Mouse (Mus musculus): ENCODE measurements around the gene 1700016K19Rik. TPM values are rescaled to one million over a fixed set of nuclear protein-coding genes. Genes with fewer than 3 reads are reported as not detected.

1700016K19Rik gene
- polyA plus RNA-seq, 1 experiment from 2014 or later, result 0.12 TPM

- Histone ChIP-seq H3K4me1 (peaks cover 46% of the 10 kb centered on the region), H3K9me3 (replicated peaks) (no peaks in the 10 kb centered on the region), H3K27me3 (ENCODE audit: low read depth, poor library complexity, severe bottlenecking) (peaks cover 66% of the 10 kb centered on the region), H3K27ac (replicated peaks) (no peak overlapping the region), H3K36me3 (no peaks in the 10 kb centered on the region), H3K4me3 (no peak overlapping the region)
- WGBS, result 80% methylated on average over 6 of the region's 6 CpGs
- no peak for DNase-seq (ENCODE audit: low spot score)
Observed at GRCm38 (mm10) chr11:75968761-75969160, 31.0 kb upstream of the 1700016K19Rik start.

GRCm38 (mm10) chr11:75970629-75971028, 29.1 kb upstream of the 1700016K19Rik start:
- H3K9me3 ChIP-seq (replicated peaks), result no peaks in the 10 kb centered on the region
- WGBS, result 26% methylated on average over 3 of the region's 3 CpGs
- no peak overlapping the region for H3K4me3 ChIP-seq
- H3K27me3 ChIP-seq (ENCODE audit: low read depth, poor library complexity, severe bottlenecking), result peaks cover 53% of the 10 kb centered on the region
- DNase-seq (ENCODE audit: low spot score), result no peak
- H3K4me1 ChIP-seq, result peaks cover 28% of the 10 kb centered on the region
- H3K27ac ChIP-seq (replicated peaks), result no peak overlapping the region
- no peaks in the 10 kb centered on the region for H3K36me3 ChIP-seq

GRCm38 (mm10) chr11:75972188-75972587, 27.5 kb upstream of the 1700016K19Rik start:
- peaks cover 12% of the 10 kb centered on the region for H3K4me1 ChIP-seq
- WGBS, result 92% methylated on average over 3 of the region's 3 CpGs
- H3K4me3 ChIP-seq, result no peak overlapping the region
- no peak overlapping the region for H3K27ac ChIP-seq (replicated peaks)
- no peaks in the 10 kb centered on the region for H3K36me3 ChIP-seq
- no peaks in the 10 kb centered on the region for H3K9me3 ChIP-seq (replicated peaks)
- DNase-seq (ENCODE audit: low spot score), result no peak
- peaks cover 38% of the 10 kb centered on the region for H3K27me3 ChIP-seq (ENCODE audit: low read depth, poor library complexity, severe bottlenecking)

GRCm38 (mm10) chr11:75972916-75973567, 26.7 kb upstream of the 1700016K19Rik start:
- H3K4me3 ChIP-seq, result no peak overlapping the region
- H3K27me3 ChIP-seq (ENCODE audit: low read depth, poor library complexity, severe bottlenecking), result peaks cover 30% of the 10 kb centered on the region
- H3K27ac ChIP-seq (replicated peaks), result no peak overlapping the region
- 35% methylated on average over 7 of the region's 7 CpGs for WGBS
- no peaks in the 10 kb centered on the region for H3K36me3 ChIP-seq
- peaks cover 4% of the 10 kb centered on the region for H3K4me1 ChIP-seq
- no peaks in the 10 kb centered on the region for H3K9me3 ChIP-seq (replicated peaks)
- DNase-seq (ENCODE audit: low spot score), result no peak

- WGBS, result 89% methylated on average over 1 of the region's 1 CpGs
- Histone ChIP-seq H3K27me3 (ENCODE audit: low read depth, poor library complexity, severe bottlenecking) (peaks cover 20% of the 10 kb centered on the region), H3K4me1 (peaks cover 1% of the 10 kb centered on the region; the same call in 1 of the 2 replicates), H3K9me3 (replicated peaks) (no peaks in the 10 kb centered on the region), H3K36me3 (no peaks in the 10 kb centered on the region), H3K27ac (replicated peaks) (no peak overlapping the region), H3K4me3 (no peak overlapping the region)
- DNase-seq (ENCODE audit: low spot score), result no peak
Observed at GRCm38 (mm10) chr11:75973988-75974387, 25.7 kb upstream of the 1700016K19Rik start.

- 79% methylated on average over 8 of the region's 8 CpGs for WGBS
- H3K27me3 ChIP-seq (ENCODE audit: low read depth, poor library complexity, severe bottlenecking), result 0 out of 2 replicates have a peak, but pooled peaks cover 1% of the 10 kb centered on the region
- no peaks in the 10 kb centered on the region for H3K9me3 ChIP-seq (replicated peaks)
- H3K4me1 ChIP-seq, result no peaks in the 10 kb centered on the region
- no peak overlapping the region for H3K4me3 ChIP-seq
- H3K36me3 ChIP-seq, result no peaks in the 10 kb centered on the region
- DNase-seq (ENCODE audit: low spot score), result no peak
- no peak overlapping the region for H3K27ac ChIP-seq (replicated peaks)
Observed at GRCm38 (mm10) chr11:75976748-75977147, 23.0 kb upstream of the 1700016K19Rik start.

GRCm38 (mm10) chr11:75978051-75978450, 21.7 kb upstream of the 1700016K19Rik start:
- Histone ChIP-seq H3K36me3 (no peaks in the 10 kb centered on the region), H3K27ac (replicated peaks) (no peak overlapping the region), H3K27me3 (ENCODE audit: low read depth, poor library complexity, severe bottlenecking) (no peaks in the 10 kb centered on the region), H3K9me3 (replicated peaks) (no peaks in the 10 kb centered on the region), H3K4me3 (no peak overlapping the region), H3K4me1 (no peaks in the 10 kb centered on the region)
- DNase-seq (ENCODE audit: low spot score), result no peak
- WGBS, result 82% methylated on average over 6 of the region's 6 CpGs

- no peak overlapping the region for H3K4me3 ChIP-seq
- 38% methylated on average over 2 of the region's 2 CpGs for WGBS
- no peak overlapping the region for H3K27ac ChIP-seq (replicated peaks)
- no peaks in the 10 kb centered on the region for H3K27me3 ChIP-seq (ENCODE audit: low read depth, poor library complexity, severe bottlenecking)
- no peak for DNase-seq (ENCODE audit: low spot score)
- H3K36me3 ChIP-seq, result no peaks in the 10 kb centered on the region
- H3K4me1 ChIP-seq, result no peaks in the 10 kb centered on the region
- no peaks in the 10 kb centered on the region for H3K9me3 ChIP-seq (replicated peaks)
Observed at GRCm38 (mm10) chr11:75980413-75980812, 19.3 kb upstream of the 1700016K19Rik start.

GRCm38 (mm10) chr11:75983194-75983593, 16.5 kb upstream of the 1700016K19Rik start:
- H3K27ac ChIP-seq (replicated peaks), result no peak overlapping the region
- no peaks in the 10 kb centered on the region for H3K36me3 ChIP-seq
- H3K27me3 ChIP-seq (ENCODE audit: low read depth, poor library complexity, severe bottlenecking), result no peaks in the 10 kb centered on the region
- DNase-seq (ENCODE audit: low spot score), result no peak
- 73% methylated on average over 4 of the region's 4 CpGs for WGBS
- no peaks in the 10 kb centered on the region for H3K4me1 ChIP-seq
- no peaks in the 10 kb centered on the region for H3K9me3 ChIP-seq (replicated peaks)
- no peak overlapping the region for H3K4me3 ChIP-seq

GRCm38 (mm10) chr11:75984581-75984980, 15.1 kb upstream of the 1700016K19Rik start:
- Histone ChIP-seq H3K4me1 (no peaks in the 10 kb centered on the region), H3K4me3 (no peak overlapping the region), H3K36me3 (no peaks in the 10 kb centered on the region), H3K27ac (replicated peaks) (no peak overlapping the region), H3K9me3 (replicated peaks) (no peaks in the 10 kb centered on the region), H3K27me3 (ENCODE audit: low read depth, poor library complexity, severe bottlenecking) (no peaks in the 10 kb centered on the region)
- no peak for DNase-seq (ENCODE audit: low spot score)
- 80% methylated on average over 1 of the region's 1 CpGs for WGBS

GRCm38 (mm10) chr11:75985948-75986347, 13.8 kb upstream of the 1700016K19Rik start:
- no peaks in the 10 kb centered on the region for H3K27me3 ChIP-seq (ENCODE audit: low read depth, poor library complexity, severe bottlenecking)
- 76% methylated on average over 7 of the region's 7 CpGs for WGBS
- no peak for DNase-seq (ENCODE audit: low spot score)
- H3K4me1 ChIP-seq, result no peaks in the 10 kb centered on the region
- no peaks in the 10 kb centered on the region for H3K9me3 ChIP-seq (replicated peaks)
- no peak overlapping the region for H3K4me3 ChIP-seq
- no peaks in the 10 kb centered on the region for H3K36me3 ChIP-seq
- no peak overlapping the region for H3K27ac ChIP-seq (replicated peaks)

GRCm38 (mm10) chr11:75990965-75991835, 8.5 kb upstream of the 1700016K19Rik start:
- H3K4me3 ChIP-seq, result no peak overlapping the region
- 83% methylated on average over 15 of the region's 15 CpGs for WGBS
- H3K36me3 ChIP-seq, result no peaks in the 10 kb centered on the region
- no peaks in the 10 kb centered on the region for H3K9me3 ChIP-seq (replicated peaks)
- H3K27me3 ChIP-seq (ENCODE audit: low read depth, poor library complexity, severe bottlenecking), result no peaks in the 10 kb centered on the region
- H3K27ac ChIP-seq (replicated peaks), result no peak overlapping the region
- DNase-seq (ENCODE audit: low spot score), result no peak
- no peaks in the 10 kb centered on the region for H3K4me1 ChIP-seq

GRCm38 (mm10) chr11:75991911-75992310, 7.8 kb upstream of the 1700016K19Rik start:
- no peak overlapping the region for H3K27ac ChIP-seq (replicated peaks)

More at GRCm38 (mm10) chr11:75991911-75992310, 7.8 kb upstream of the 1700016K19Rik start:
- Histone ChIP-seq H3K9me3 (replicated peaks) (no peaks in the 10 kb centered on the region), H3K4me3 (no peak overlapping the region), H3K4me1 (no peaks in the 10 kb centered on the region), H3K36me3 (no peaks in the 10 kb centered on the region), H3K27me3 (ENCODE audit: low read depth, poor library complexity, severe bottlenecking) (no peaks in the 10 kb centered on the region)
- 89% methylated on average over 8 of the region's 8 CpGs for WGBS
- DNase-seq (ENCODE audit: low spot score), result no peak

Data from midbrain, embryonic 10.5 days (tissue).